Mouse (Mus musculus) lung, adult 2 months (tissue): ENCODE measurements at regions not wholly inside any gene's neighbourhood (a gene's known extent, or its start where the extent isn't known, plus 50 kb on each side); places are given as distances from the start of the nearest gene placed in this dataset.

Experiments used
- DNase-seq: peaks from one replicate; pipeline ENCODE4 v3.0.0; 2022
- H3K4me1 ChIP-seq: fragments of 200-500 bp; 2 replicates; pipeline ENCODE4 v1.6.1; 2011; ENCODE audit warnings: low read length; ENCODE audit not compliant: control insufficient read depth, insufficient read depth
- H3K4me3 ChIP-seq: fragments of 200-500 bp; replicated peaks from 2 replicates; pipeline ENCODE3; 2011; ENCODE audit warnings: low read depth, mild to moderate bottlenecking, control low read depth, low read length; ENCODE audit errors: extremely low read depth
- CTCF ChIP-seq: fragments of 200-500 bp; IDR thresholded peaks from 2 replicates; pipeline ENCODE4 v1.5.1; 2011; ENCODE audit warnings: mild to moderate bottlenecking, low read length, control low read depth; ENCODE audit not compliant: insufficient read depth
- POLR2A ChIP-seq: fragments of 200-500 bp; IDR thresholded peaks from 2 replicates; pipeline ENCODE4 v1.6.1; 2011; ENCODE audit warnings: low read depth, mild to moderate bottlenecking, control low read depth, low read length, borderline replicate concordance; ENCODE audit errors: extremely low read depth
- WGBS: fragments of 180-500 bp; shearing (Covaris S2); methylation state at CpG from one replicate; pipeline ENCODE4 v1.1.7; 2018; 5-methylcytosine and 5-hydroxymethylcytosine counted together

GRCm38 (mm10) chr15:67031866-67032526 lies 531.3 kb upstream of the Lrrc6 start:
- no peaks in the 10 kb centered on the region for H3K4me1 ChIP-seq
- no peak overlapping the region for H3K4me3 ChIP-seq
- DNase-seq = no peak
- TF ChIP-seq CTCF (no peak), POLR2A (no peak)
- WGBS = 91% methylated on average over 11 of the region's 11 CpGs

- H3K4me3 ChIP-seq = no peak overlapping the region
- WGBS = 81% methylated on average over 1 of the region's 1 CpGs
- H3K4me1 ChIP-seq = no peaks in the 10 kb centered on the region
- DNase-seq = no peak
- TF ChIP-seq POLR2A (no peak), CTCF (no peak)
These were observed 530.3 kb upstream of the Lrrc6 start for GRCm38 (mm10) chr15:67030975-67031374.

GRCm38 (mm10) chr15:67028161-67028560 lies 527.5 kb upstream of the Lrrc6 start:
- H3K4me1 ChIP-seq = no peaks in the 10 kb centered on the region
- DNase-seq = no peak
- TF ChIP-seq POLR2A = no peak
- no peak for TF ChIP-seq CTCF
- WGBS = 88% methylated on average over 1 of the region's 1 CpGs
- no peak overlapping the region for H3K4me3 ChIP-seq

- no peak for DNase-seq
- 77% methylated on average over 2 of the region's 2 CpGs for WGBS
- TF ChIP-seq POLR2A (no peak), CTCF (no peak)
- Histone ChIP-seq H3K4me3 (no peak overlapping the region), H3K4me1 (no peaks in the 10 kb centered on the region)
These were observed 527.0 kb upstream of the Lrrc6 start for GRCm38 (mm10) chr15:67027751-67028150.

- DNase-seq = no peak
- no peaks in the 10 kb centered on the region for H3K4me1 ChIP-seq
- WGBS = 94% methylated on average over 4 of the region's 4 CpGs
- H3K4me3 ChIP-seq = no peak overlapping the region
- TF ChIP-seq POLR2A (no peak), CTCF (no peak)
These were observed 525.0 kb upstream of the Lrrc6 start for GRCm38 (mm10) chr15:67025746-67026145.

GRCm38 (mm10) chr15:67024386-67024785 lies 523.7 kb upstream of the Lrrc6 start:
- Histone ChIP-seq H3K4me1 (peaks cover 1% of the 10 kb centered on the region; the same call in 1 of the 2 replicates), H3K4me3 (no peak overlapping the region)
- no peak for DNase-seq
- 55% methylated on average over 2 of the region's 2 CpGs for WGBS
- TF ChIP-seq CTCF (no peak), POLR2A (no peak)

- no peak overlapping the region for H3K4me3 ChIP-seq
- peaks cover 7% of the 10 kb centered on the region; the same call in 1 of the 2 replicates for H3K4me1 ChIP-seq
- no peak for TF ChIP-seq CTCF
- TF ChIP-seq POLR2A = no peak
- DNase-seq = no peak
- 71% methylated on average over 1 of the region's 1 CpGs for WGBS
These were observed 522.4 kb upstream of the Lrrc6 start for GRCm38 (mm10) chr15:67023081-67023480.

- TF ChIP-seq CTCF = no peak
- TF ChIP-seq POLR2A = no peak
- 70% methylated on average over 5 of the region's 5 CpGs for WGBS
- Histone ChIP-seq H3K4me1 (peaks cover 7% of the 10 kb centered on the region; the same call in 1 of the 2 replicates), H3K4me3 (no peak overlapping the region)
- no peak for DNase-seq
These were observed 520.7 kb upstream of the Lrrc6 start for GRCm38 (mm10) chr15:67021391-67021790.

- DNase-seq = no peak
- WGBS = 90% methylated on average over 1 of the region's 1 CpGs
- H3K4me1 ChIP-seq = peaks cover 7% of the 10 kb centered on the region; the same call in 1 of the 2 replicates
- no peak overlapping the region for H3K4me3 ChIP-seq
- TF ChIP-seq CTCF = no peak
- no peak for TF ChIP-seq POLR2A
These were observed 519.2 kb upstream of the Lrrc6 start for GRCm38 (mm10) chr15:67019891-67020290.

- 17% methylated on average over 6 of the region's 6 CpGs for WGBS
- Histone ChIP-seq H3K4me3 (no peak overlapping the region), H3K4me1 (peaks cover 7% of the 10 kb centered on the region; the same call in 1 of the 2 replicates)
- no peak for TF ChIP-seq POLR2A
- no peak for TF ChIP-seq CTCF
- no peak for DNase-seq
These were observed 518.5 kb upstream of the Lrrc6 start for GRCm38 (mm10) chr15:67019194-67019661.
